Mouse (Mus musculus) liver, postnatal 0 days (tissue): ENCODE measurements around the gene Tnrc18.

Source experiments
- CTCF ChIP-seq: sonication (generic); IDR thresholded peaks from 2 replicates; pipeline ENCODE4 v1.5.1; 2016; ENCODE audit warnings: antibody characterized with exemption, low read depth
- EP300 ChIP-seq: IDR thresholded peaks from 2 replicates; pipeline ENCODE4 v1.6.1; 2016; ENCODE audit warnings: antibody characterized with exemption, low read depth, mild to moderate bottlenecking

DNA sequence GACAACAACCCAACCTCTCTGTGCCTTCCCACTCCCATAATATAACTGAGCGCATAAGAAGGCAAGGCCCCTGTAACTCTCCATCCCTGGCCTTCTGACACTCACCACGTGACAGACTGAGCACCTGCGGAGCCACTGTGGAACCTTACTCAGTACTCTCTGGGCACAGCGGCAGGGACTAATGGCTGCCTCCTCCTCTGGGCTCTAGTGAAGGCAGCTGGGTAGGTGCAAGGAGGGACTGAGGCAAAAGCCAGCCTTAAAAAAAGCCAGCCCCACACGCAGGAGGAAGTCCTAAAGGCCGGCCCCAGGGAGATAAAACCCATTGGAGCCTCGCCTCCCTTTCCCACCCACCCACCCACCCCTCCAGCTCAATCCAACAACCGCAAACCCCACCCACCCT, 17.3 kb downstream of the Tnrc18 start:
- TF ChIP-seq CTCF (no peak), EP300 (no peak)
